Mouse (Mus musculus) cerebellum, adult 18-20 months (tissue): ENCODE measurements around the gene Cfap97d1.
A peak's percentile ranks its signal among the peaks of the same experiment; 100 is the strongest.

Source experiments
- DNase-seq, 2 experiments: peaks; one replicate each; pipeline ENCODE4 v3.0.0; 2021

The Cfap97d1 gene

GRCm38 (mm10) chr11:102013201-102013600 lies 29.1 kb downstream of the Cfap97d1 start:
- no peak for DNase-seq

- no peak for DNase-seq
Observed at GRCm38 (mm10) chr11:102015472-102015871, 31.4 kb downstream of the Cfap97d1 start.

- DNase-seq: peak; percentile 56 to 69
Observed at GRCm38 (mm10) chr11:102016136-102016535, 32.1 kb downstream of the Cfap97d1 start.

- DNase-seq: no peak
Observed at GRCm38 (mm10) chr11:102019736-102020135, 35.7 kb downstream of the Cfap97d1 start.

DNA sequence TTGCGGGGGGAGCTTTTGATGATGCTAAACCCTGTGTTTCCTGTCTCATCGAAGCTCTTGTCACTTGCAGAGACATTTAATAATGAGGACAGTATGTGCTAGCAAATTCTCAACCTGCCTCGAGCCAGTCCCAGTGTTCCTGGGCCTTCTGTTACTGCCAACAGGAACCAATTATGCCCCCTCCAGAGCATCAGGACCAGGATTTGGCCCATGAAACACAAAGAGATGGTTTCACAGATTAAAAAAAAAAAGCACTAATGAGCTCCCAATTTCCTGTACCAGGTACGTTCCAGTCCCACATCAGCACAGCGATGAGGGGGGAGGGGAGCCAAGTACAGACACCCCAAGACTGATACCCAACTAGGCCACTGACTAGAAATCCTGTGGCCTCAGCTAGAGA lies 37.1 kb downstream of the Cfap97d1 start:
- peak; percentile 47 to 58 for DNase-seq

GRCm38 (mm10) chr11:102023406-102023805 lies 39.3 kb downstream of the Cfap97d1 start:
- no peak for DNase-seq

GRCm38 (mm10) chr11:102024084-102024758 lies 40.1 kb downstream of the Cfap97d1 start:
- peak; percentile 81 to 91 for DNase-seq

DNA sequence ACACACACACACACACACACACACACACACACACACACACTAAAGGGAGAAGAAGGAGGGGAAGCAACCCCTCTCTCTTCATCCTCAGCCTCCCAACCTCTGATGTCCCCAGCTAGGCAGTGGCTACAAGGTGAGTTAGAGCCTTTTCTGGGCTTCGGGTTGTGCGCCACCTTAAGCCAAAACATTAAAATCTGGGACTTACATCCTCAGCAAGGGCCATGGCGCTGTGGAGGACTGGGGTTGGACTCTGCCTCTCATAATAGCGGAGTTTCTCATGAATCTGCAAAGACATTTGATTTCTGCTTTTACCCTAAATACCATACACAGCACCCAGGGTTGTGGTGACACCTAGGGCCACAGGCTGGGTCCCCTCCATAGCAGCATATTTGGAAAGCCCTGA lies 40.8 kb downstream of the Cfap97d1 start:
- no peak for DNase-seq

DNA sequence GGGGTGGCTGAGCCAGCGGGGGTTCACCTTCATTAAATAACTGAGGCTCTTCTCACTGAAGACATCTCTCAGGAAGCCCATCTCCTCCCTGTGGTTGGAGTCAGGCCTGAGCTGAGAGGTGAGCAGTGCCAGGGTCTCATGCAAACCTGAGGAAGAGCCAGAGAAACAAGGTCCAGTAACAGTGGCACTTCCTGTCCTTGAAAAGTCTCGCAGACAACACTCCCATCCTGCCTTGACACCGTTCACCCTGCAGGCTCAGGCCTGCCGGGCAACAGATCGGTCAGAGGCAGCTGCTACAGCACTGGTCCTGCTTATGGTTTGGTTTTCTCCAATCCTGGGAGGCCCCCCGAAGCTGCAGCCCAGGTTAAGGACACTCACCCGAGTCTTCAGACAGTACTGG lies 41.3 kb downstream of the Cfap97d1 start:
- peak; percentile 41 to 50 for DNase-seq

- DNase-seq: peak; percentile 45 to 54
Observed at GRCm38 (mm10) chr11:102025991-102026660, 42.0 kb downstream of the Cfap97d1 start.

GRCm38 (mm10) chr11:102026694-102027360 lies 42.7 kb downstream of the Cfap97d1 start:
- DNase-seq: peak; percentile 85 to 89

- DNase-seq: peak; percentile 59 to 65
Observed at GRCm38 (mm10) chr11:102027361-102028017, 43.4 kb downstream of the Cfap97d1 start.

GRCm38 (mm10) chr11:102028087-102028816 lies 44.2 kb downstream of the Cfap97d1 start, which contains the start of gene Mpp3:
Gene Mpp3 (minus strand): TSS chr11:102028461.
- no peak for DNase-seq

GRCm38 (mm10) chr11:102029304-102029703 lies 45.2 kb downstream of the Cfap97d1 start:
- no peak for DNase-seq

DNA sequence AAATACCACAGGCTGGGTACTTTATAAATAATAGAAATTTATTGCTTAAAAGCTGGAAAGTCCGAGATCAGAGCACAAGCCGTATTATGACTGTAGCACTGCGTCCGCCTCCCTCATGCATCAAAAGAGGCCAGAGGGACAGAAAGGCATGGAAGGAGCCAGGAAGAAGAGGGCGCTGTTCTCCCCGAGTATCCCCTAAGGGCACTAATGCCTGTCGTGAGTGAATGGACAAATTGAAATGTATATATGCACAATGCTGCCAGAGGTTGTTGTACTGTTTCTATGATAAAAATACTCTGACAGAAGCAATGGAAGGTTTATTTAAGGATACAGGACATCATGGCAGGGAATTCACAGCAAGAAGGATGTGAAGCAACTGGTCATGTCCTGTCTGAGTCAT lies 45.9 kb downstream of the Cfap97d1 start:
- DNase-seq: no peak

DNA sequence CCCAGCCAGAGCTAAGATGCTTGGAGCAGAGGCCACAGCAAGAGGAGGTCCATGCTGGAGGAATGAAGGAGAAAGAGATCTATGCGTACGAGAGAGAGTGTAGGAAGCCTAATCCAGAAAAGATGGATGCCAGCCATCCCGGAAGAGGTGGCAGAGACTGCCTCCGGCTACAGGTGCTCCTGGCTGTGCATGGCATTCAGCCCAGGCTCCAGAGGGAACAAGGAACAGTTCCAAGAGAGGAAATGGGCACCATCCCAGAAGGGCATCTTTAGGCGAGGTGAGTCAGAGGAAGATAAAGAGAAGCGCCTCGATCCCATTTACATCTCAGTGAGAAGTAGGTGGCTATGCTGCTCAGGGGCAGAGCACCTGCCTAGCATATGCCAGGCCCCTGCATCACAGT lies 47.1 kb downstream of the Cfap97d1 start:
- peak; percentile 96 to 98 for DNase-seq

DNA sequence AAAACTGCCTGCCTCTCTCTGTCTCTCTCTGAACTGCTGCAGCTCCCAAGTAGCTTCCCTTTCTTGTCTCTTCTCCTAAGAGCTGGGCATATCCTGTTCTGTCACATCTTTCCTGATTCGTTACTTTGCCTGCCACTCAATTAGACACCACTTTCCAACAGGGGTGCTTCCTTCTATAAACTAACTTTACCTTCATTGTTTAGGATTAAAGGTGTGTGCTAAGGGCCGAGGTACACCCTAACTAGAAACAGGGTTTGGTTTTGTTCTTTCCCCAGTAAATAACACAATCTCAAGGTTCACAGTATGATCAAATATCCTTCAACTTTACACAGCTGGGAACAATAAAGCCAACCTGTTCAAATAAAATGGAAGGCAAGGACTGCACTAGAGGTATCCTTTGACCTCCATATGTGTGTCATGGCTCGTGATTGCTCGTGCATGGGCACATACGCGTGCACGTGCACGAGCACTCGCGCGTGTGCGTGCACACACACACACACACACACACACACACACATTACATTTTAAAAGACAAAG lies 49.0 kb downstream of the Cfap97d1 start:
- no peak for DNase-seq

DNA sequence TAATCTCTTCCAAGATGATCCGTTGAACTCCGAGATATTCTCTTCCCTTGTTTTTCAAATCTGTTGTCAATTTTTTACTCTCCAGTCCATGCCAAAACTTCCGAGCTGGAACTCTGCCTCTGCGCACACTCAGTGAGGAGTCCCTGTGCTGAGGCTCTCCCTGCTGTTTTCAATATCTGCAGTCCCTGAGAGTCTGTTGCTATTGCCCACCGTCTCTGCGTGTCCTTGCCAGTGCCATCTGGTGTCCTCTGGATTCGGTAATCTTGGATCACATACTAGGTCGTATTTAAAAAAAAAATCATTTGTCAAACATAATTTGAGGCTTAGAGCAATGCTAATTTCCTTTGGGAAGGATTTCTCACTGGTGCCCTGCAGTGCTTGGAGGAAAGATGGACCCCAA lies 50.8 kb downstream of the Cfap97d1 start:
- peak; percentile 86 to 88 for DNase-seq

DNA sequence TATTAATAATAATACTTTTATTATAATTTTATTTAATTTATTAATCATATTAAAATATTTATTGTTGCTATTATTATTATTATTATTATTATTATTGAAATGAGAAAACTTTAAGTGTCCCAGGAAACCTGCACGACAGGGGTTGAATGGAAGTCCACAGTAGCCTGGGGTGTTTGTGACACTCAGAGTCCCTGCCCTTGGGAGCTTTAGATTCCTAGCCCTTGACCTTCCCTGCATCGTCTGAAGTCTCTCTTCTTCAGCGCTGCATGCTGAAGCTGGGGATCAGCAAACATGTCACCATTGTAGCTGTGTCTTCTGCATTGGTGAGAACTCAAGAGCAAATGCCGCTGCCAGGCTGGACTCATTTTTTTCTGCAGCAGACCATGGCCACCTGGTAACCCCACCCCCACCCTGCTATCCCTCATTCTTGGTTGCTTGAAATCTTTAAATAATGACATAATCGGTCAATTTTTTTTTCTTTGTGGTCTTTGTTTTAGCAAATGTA lies 51.4 kb downstream of the Cfap97d1 start:
- DNase-seq: peak in 1 of 2 experiments; percentile 25

DNA sequence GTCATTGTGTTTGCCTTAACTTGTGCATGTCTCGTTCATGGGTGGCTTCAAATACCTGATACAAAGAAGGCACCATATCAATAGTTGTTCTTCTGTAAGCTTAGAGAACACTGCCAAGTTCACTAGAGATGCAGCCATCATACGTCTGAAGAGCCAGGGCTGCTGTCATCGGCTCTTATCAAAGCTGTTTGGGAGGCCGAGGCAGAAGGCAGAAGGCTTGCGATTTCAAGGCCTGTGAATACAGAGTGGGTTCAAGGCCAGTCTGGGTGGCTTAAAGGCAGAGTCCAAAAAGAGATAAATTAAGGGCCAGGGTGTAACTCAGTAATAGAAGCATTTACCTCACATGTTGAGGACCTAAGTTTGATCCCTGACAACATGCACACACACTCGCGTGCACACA lies 52.3 kb downstream of the Cfap97d1 start:
- no peak for DNase-seq

DNA sequence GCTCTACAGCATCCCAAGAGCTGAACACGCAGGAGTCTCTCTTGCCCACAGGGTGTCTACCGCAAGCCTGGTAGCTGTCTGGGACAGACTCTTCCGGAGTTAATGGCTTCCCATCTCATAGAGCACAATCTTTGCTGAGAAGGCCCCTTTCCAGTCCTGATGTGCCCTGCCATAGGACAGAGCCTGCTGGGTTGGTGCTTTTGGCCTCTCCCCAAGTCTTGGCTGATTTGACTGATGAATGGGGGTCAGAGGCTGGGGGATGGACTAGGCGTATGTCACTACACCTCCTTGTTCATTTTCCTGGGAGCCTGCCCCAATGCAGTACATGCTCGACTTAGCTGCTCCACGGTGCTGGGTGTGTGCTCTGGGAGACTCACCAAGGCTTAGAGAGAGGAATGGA lies 53.7 kb downstream of the Cfap97d1 start:
- peak in 1 of 2 experiments; percentile 22 for DNase-seq
